Mouse (Mus musculus) spleen, postnatal 14 days (tissue): ENCODE results near the gene Grm6.

ENCODE experiments used
- DNase-seq, 2 experiments: peaks; one replicate each; pipeline ENCODE4 v3.0.0; 2021 to 2022; ENCODE audit warnings: low spot score in 2 of 2

Gene Grm6

DNA sequence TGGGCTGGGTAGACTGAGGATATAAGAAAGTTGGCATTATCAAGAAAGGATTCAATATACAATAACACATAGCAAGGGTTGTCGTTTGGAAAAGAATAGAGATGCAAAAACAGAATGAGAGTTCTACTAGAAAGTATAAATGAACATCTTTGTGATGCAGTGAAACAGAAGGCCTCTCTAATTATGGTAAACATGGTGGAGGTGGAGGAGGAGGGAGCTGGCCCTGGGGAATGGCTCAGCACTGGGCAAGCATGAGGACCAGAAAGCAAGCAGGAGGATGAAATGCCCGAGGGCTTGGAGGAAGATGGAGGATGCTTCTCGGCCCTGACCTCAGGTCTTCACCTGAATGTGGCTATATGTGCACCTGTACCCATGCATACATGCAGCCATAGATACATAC, 64.0 kb downstream of the Grm6 start:
- no peak for DNase-seq
